14 mouse cellular contexts compared by ENCODE assay signal in genomic region chr17:4278239-4278827, GRCm38 (mm10).
DNase-seq lines count a peak whose midpoint lies in the region; ATAC-seq and TF ChIP-seq lines count a peak whose summit lies in the region.
"Had no signal": no experiment of that assay in that cellular context is flagged by ENCODE, and none has a peak within 500 bp of the region (broad histone marks: within the 10 kb centered on the region; RNA-seq: fewer than 3 reads in every experiment).

No protein-coding gene starts in this region.

- 84% methylated on average over 4 of the region's 4 CpGs for WGBS in heart, embryonic 10.5 days

- no peaks in the 10 kb centered on the region for H3K4me1 ChIP-seq in heart, embryonic 10.5 days
- H3K4me1 ChIP-seq in bone marrow macrophage, adult 2 months (ENCODE audit: control insufficient read depth, insufficient read depth, low read length), result peaks cover 30% of the 10 kb centered on the region
- H3K4me1 ChIP-seq: embryonic facial prominence, embryonic 12.5 days; heart, embryonic 15.5 days; limb, embryonic 13.5 days had no signal

- H3K9me3 ChIP-seq in heart, embryonic 10.5 days, result no peaks in the 10 kb centered on the region
- H3K9me3 ChIP-seq: embryonic facial prominence, embryonic 12.5 days; forebrain, embryonic 13.5 days; heart, embryonic 15.5 days; limb, embryonic 13.5 days; neural tube, embryonic 15.5 days had no signal

- H3K4me3 ChIP-seq in heart, embryonic 10.5 days, result no peak overlapping the region
- no peak overlapping the region for H3K4me3 ChIP-seq in bone marrow macrophage, adult 2 months (ENCODE audit: insufficient read depth, low read length)
- H3K4me3 ChIP-seq: embryonic facial prominence, embryonic 12.5 days; forebrain, embryonic 13.5 days; heart, embryonic 15.5 days; limb, embryonic 13.5 days; neural tube, embryonic 15.5 days had no signal

- CTCF ChIA-PET in Patski (lab: Charles Lee), result interaction anchor here (1.0 to 1.4 kb wide), 2 partner anchors 15 to 16 kb away, joined by 3 read pairs; no protein-coding TSS in a partner anchor

- in situ Hi-C loops in Patski (cut with MboI; ENCODE audit: low pct_unique_long_range_greater_than_20kb), result no loop called here

- TF ChIP-seq POLR2A in bone marrow macrophage, adult 2 months (IDR thresholded peaks at IDR 0.05; ENCODE audit: borderline replicate concordance, low read depth, low read length), result no peak

- no peak overlapping the region for H3K27ac ChIP-seq in heart, embryonic 10.5 days
- H3K27ac ChIP-seq in bone marrow macrophage, adult 2 months (ENCODE audit: insufficient read depth, low read depth, low read length), result peak overlapping the region; percentile 93
- H3K27ac ChIP-seq: embryonic facial prominence, embryonic 12.5 days; forebrain, embryonic 13.5 days; heart, embryonic 15.5 days; limb, embryonic 13.5 days; neural tube, embryonic 15.5 days had no signal

- POLR2A ChIA-PET in Patski (lab: Charles Lee), result interaction anchor here (0.7 kb wide), 2 partner anchors 347 to 451 kb away, joined by 3 to 4 read pairs; no protein-coding TSS in a partner anchor

- peak; percentile 15 to 24 for DNase-seq in heart, adult 9 months (ENCODE audit: low spot score in 2 of 2)
- DNase-seq in heart, embryonic 10.5 days (ENCODE audit: low spot score), result no peak
- DNase-seq in Patski (ENCODE audit: low read depth, low spot score), result peak; percentile 73
- peak; percentile 64 for DNase-seq in lung, postnatal 10 days
- DNase-seq in ovary, adult 18-20 months (ENCODE audit: low spot score), result no peak
- DNase-seq in layer of hippocampus, adult 9-11 months, result no peak
- DNase-seq: adrenal gland, postnatal 25 days; cerebellum, adult 2 months had no signal

- TF ChIP-seq CTCF in Patski (IDR thresholded peaks at IDR 0.05), result no peak
- no peak for TF ChIP-seq CTCF in bone marrow macrophage, adult 2 months (IDR thresholded peaks at IDR 0.05; ENCODE audit: low read depth, low read length)

- H3K27me3 ChIP-seq in heart, embryonic 10.5 days (ENCODE audit: insufficient read depth, poor library complexity, severe bottlenecking), result no peaks in the 10 kb centered on the region
- no peaks in the 10 kb centered on the region for H3K27me3 ChIP-seq in Patski
- H3K27me3 ChIP-seq: embryonic facial prominence, embryonic 12.5 days; forebrain, embryonic 13.5 days; heart, embryonic 15.5 days; limb, embryonic 13.5 days; neural tube, embryonic 15.5 days had no signal

- H3K36me3 ChIP-seq in heart, embryonic 10.5 days, result no peaks in the 10 kb centered on the region
- H3K36me3 ChIP-seq: embryonic facial prominence, embryonic 12.5 days; heart, embryonic 15.5 days; limb, embryonic 13.5 days; neural tube, embryonic 15.5 days had no signal

- peak; percentile 84 for ATAC-seq in Patski
- ATAC-seq: forebrain, embryonic 13.5 days had no signal

Comparison
In these comparisons a context has a peak if more than half of its experiments do, and no peak if none do; other contexts are left out.
1. DNase-seq: peak in heart, adult 9 months (2 of 2), Patski (single experiment) and lung, postnatal 10 days (single experiment); none in heart, embryonic 10.5 days (single experiment), ovary, adult 18-20 months (single experiment) and layer of hippocampus, adult 9-11 months (single experiment).